Mouse (Mus musculus): ENCODE results near the gene Gpd1.

Gpd1 gene

GRCm38 (mm10) chr15:99717386-99718334 is at the start of gene Gpd1:
Gene Gpd1 (plus strand): TSS chr15:99717515.
- no peak for DNase-seq (ENCODE audit: low spot score in 2 of 2)

- DNase-seq (ENCODE audit: low spot score in 2 of 2): no peak
These were observed 49.8 kb upstream of the Gpd1 start for GRCm38 (mm10) chr15:99667544-99667943.

GRCm38 (mm10) chr15:99668881-99669280 is 48.4 kb upstream of the Gpd1 start:
- DNase-seq (ENCODE audit: low spot score in 2 of 2): peak; percentile 48 to 73

- DNase-seq (ENCODE audit: low spot score in 2 of 2): no peak
These were observed 47.9 kb upstream of the Gpd1 start for GRCm38 (mm10) chr15:99669392-99669791.

GRCm38 (mm10) chr15:99670154-99670821 is 47.0 kb upstream of the Gpd1 start, which contains the start of gene Asic1:
Gene Asic1 (plus strand): TSS chr15:99670368.
- peak in 1 of 2 experiments; percentile 16 for DNase-seq (ENCODE audit: low spot score in 2 of 2)

GRCm38 (mm10) chr15:99670964-99671670 is 46.2 kb upstream of the Gpd1 start:
- DNase-seq (ENCODE audit: low spot score in 2 of 2): no peak

- DNase-seq (ENCODE audit: low spot score in 2 of 2): no peak
These were observed 45.5 kb upstream of the Gpd1 start for GRCm38 (mm10) chr15:99671783-99672182.

- DNase-seq (ENCODE audit: low spot score in 2 of 2): no peak
These were observed 42.4 kb upstream of the Gpd1 start for GRCm38 (mm10) chr15:99674866-99675265.

GRCm38 (mm10) chr15:99677089-99677488 is 40.2 kb upstream of the Gpd1 start:
- no peak for DNase-seq (ENCODE audit: low spot score in 2 of 2)

- DNase-seq (ENCODE audit: low spot score in 2 of 2): peak in 1 of 2 experiments; percentile 57
These were observed 39.1 kb upstream of the Gpd1 start for GRCm38 (mm10) chr15:99678063-99678800.

GRCm38 (mm10) chr15:99679008-99679407 is 38.3 kb upstream of the Gpd1 start:
- DNase-seq (ENCODE audit: low spot score in 2 of 2): no peak

- DNase-seq (ENCODE audit: low spot score in 2 of 2): no peak
These were observed 34.4 kb upstream of the Gpd1 start for GRCm38 (mm10) chr15:99682880-99683279.

- DNase-seq (ENCODE audit: low spot score in 2 of 2): no peak
These were observed 33.2 kb upstream of the Gpd1 start for GRCm38 (mm10) chr15:99684156-99684555.

- peak in 1 of 2 experiments; percentile 43 for DNase-seq (ENCODE audit: low spot score in 2 of 2)
These were observed 28.6 kb upstream of the Gpd1 start for GRCm38 (mm10) chr15:99688712-99689111.

GRCm38 (mm10) chr15:99690924-99691323 is 26.4 kb upstream of the Gpd1 start:
- no peak for DNase-seq (ENCODE audit: low spot score in 2 of 2)

GRCm38 (mm10) chr15:99691976-99692375 is 25.3 kb upstream of the Gpd1 start:
- no peak for DNase-seq (ENCODE audit: low spot score in 2 of 2)

GRCm38 (mm10) chr15:99697309-99697708 is 20.0 kb upstream of the Gpd1 start:
- no peak for DNase-seq (ENCODE audit: low spot score in 2 of 2)

- no peak for DNase-seq (ENCODE audit: low spot score in 2 of 2)
These were observed 18.7 kb upstream of the Gpd1 start for GRCm38 (mm10) chr15:99698533-99699085.

- DNase-seq (ENCODE audit: low spot score in 2 of 2): no peak
These were observed 17.6 kb upstream of the Gpd1 start for GRCm38 (mm10) chr15:99699715-99700114.

- no peak for DNase-seq (ENCODE audit: low spot score in 2 of 2)
These were observed 16.9 kb upstream of the Gpd1 start for GRCm38 (mm10) chr15:99700219-99701106.

Measured in thymus, postnatal 10 days (tissue).